Mouse (Mus musculus): ENCODE data around the gene Piezo1.
A peak's percentile ranks its signal among the peaks of the same experiment; 100 is the strongest.

Gene Piezo1

GRCm38 (mm10) chr8:122544138-122544537, 7.0 kb downstream of the Piezo1 start:
- DNase-seq, result no peak

DNA sequence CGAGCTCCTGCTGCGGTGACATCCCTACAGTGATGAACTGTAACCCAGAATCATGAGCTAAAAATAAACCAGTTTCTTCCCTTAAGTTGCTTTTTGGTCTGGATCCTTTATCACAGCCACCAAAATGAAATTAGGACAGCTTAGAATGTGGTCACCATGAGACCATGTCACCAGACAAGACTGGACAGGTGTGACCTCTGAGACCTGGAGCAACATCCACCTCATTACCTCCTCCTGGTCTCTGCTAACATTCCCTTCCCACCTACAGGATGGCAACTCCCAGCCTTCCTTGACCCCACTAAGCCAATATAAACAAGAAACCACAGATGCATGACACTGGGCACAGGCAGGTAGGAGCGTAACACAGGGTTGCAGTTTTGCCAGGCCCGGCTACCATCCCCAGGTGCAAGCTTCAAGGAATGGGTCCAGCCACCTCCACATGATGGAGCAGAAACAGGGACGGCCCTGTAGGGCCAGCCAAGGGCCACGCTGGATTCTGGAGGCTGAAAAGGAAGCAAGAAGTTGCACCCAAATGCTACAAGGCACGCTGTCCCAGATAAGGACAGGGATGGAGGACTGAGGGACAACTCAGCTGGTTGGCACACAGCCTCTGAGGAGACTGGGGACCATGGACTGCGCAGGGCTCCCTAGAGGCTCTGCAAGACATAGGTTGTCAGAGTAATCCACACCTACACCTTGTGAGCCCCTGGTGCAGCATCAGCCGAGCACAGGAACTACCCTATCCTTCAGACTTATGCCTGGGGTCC, 12.6 kb downstream of the Piezo1 start:
- DNase-seq, result no peak

GRCm38 (mm10) chr8:122537812-122538211, 13.3 kb downstream of the Piezo1 start:
- no peak for DNase-seq

GRCm38 (mm10) chr8:122537033-122537432, 14.1 kb downstream of the Piezo1 start:
- no peak for DNase-seq

DNA sequence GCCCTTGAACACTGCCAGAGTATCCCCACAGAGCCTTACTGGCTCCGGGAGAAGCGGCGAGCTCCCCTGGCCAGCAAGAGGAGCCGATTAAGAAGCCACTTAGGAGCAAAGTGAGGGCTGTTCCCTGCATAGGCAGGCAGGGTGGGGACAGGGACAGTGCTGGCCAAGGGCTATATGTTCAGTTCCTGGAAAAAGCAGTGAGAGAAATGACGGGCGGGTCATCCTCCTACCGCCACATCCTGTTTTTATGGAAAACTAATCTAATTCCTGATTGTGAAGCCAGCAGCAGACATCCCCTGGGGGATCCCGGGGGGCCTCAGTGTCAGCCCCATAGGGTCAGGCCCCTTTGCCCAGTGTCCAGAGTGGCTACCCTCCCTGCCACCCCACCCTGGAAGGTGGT, 19.8 kb downstream of the Piezo1 start:
- DNase-seq, result no peak

GRCm38 (mm10) chr8:122529159-122529558, 22.0 kb downstream of the Piezo1 start:
- no peak for DNase-seq

DNA sequence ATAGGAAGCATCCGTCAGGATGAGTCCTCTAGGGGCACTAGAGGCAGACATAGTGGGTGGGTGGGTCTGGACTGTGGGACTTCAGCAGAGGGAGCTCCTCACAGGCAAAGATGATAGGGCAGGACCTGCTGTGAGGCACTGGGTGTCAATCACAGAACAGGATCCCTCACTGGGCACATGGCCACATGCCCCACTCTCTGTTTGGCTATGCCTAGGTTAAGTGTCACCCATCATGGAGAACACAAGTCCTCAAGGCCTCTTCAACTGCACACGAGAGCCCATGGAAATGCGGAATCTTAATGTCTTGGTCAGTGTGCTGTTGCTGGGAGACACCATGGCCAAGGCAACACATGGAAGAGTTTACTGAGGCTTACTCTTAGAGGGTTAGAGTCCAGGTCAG, 23.2 kb downstream of the Piezo1 start:
- no peak for DNase-seq

GRCm38 (mm10) chr8:122526526-122527170, 24.5 kb downstream of the Piezo1 start:
- DNase-seq, result no peak

GRCm38 (mm10) chr8:122526084-122526483, 25.0 kb downstream of the Piezo1 start:
- DNase-seq, result no peak

DNA sequence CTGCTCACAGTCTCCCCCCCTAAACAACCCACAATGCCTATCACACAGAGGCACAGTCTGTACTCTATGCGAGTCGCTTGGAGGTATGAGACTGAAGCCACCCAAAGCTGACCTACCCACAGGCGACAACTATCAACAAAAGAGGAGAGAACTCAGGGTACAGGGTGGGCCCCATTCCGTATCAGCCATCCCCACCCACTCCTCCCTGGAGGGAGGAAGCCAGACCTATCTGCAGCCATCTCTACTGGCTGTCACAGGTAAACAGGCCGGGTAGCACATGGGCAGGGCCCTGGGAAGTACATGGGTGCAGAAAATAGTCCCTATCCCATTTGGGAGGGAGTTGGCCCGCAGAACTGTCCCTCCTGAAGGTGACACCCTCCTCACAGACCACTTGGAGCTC, 26.1 kb downstream of the Piezo1 start:
- no peak for DNase-seq

DNA sequence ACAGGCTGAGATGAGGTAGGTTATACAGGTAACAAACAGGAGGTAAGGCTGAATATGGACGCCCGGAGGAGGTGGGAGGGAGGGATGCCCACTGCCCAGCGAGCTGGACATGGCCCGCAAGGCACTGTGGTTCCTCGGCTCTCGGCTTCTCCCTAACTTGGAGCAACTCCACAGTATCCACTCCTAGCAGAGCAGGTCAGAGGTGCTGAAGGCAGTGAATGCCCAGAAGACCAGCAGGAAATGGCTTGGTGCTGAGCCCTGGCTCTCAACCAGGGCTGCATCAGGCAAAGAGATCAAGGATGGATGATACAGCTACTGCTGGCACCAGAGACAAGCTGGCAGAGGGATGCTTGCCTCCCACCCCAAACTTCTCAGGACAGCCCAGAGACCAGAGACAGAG, 26.6 kb downstream of the Piezo1 start:
- no peak for DNase-seq

DNA sequence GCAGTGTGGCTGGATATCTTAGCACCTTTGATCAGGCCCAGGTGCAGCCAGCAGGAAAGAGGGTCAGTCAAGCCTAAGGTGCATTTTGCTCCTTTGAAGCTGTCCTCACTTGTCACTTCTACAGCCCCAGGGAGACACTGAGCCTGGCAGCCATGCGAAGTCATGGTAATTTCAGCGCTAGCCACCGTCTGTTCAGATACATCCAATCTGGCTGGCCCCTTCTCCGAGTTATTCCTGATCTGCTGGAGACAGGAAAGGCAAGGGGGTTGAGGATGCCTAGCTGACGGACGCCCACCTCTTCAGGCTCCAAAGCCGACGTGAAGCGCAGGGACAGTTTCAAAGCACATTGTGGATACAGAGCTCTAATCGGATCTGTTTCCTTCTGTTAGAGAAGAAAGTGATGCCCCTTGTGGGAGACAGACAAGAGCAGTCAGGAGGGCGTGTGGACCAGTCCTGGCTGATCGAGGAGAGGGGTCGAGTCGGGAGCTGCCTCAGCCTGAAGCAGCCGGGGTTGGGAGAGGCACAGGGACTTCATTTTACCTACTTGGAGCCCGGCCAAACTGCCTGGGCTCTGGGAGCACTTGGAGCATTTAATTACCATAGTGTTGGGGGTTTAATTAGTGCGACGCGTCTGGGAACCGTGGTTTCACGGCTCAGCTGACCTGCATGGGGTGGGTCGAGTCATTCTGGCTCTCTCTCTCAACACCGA, 27.3 kb downstream of the Piezo1 start:
- DNase-seq, result peak; percentile 14

- DNase-seq, result no peak
These were observed 28.1 kb downstream of the Piezo1 start for GRCm38 (mm10) chr8:122522796-122523651.

GRCm38 (mm10) chr8:122520611-122521010, 30.5 kb downstream of the Piezo1 start:
- DNase-seq, result no peak

GRCm38 (mm10) chr8:122517541-122518190, 33.5 kb downstream of the Piezo1 start:
- no peak for DNase-seq

DNA sequence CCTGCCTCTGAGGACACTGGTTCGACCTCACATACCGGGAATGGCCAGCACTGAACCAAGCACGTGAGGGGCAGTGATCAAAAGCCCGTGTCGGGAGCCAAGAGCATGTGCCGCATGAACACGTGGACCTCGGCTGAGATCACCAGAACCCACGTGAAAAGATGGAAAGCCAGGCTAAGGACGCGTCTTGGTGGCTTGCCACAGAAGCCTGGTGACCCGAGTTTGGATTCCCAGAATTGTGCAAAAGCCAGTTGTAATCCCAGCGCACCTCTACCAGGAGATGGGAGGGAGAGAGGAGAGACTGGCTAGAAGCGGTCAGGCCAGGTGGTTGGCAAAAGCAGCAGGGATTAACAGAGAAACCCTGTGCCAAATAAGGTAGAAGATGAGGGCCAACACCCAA, 35.4 kb downstream of the Piezo1 start:
- no peak for DNase-seq

GRCm38 (mm10) chr8:122512392-122512791, 38.7 kb downstream of the Piezo1 start:
- DNase-seq, result no peak

- DNase-seq, result no peak
These were observed 39.6 kb downstream of the Piezo1 start for GRCm38 (mm10) chr8:122511552-122511951.

- peak; percentile 64 for DNase-seq
These were observed 50.3 kb downstream of the Piezo1 start for GRCm38 (mm10) chr8:122500856-122501255.

GRCm38 (mm10) chr8:122497912-122498311, 53.2 kb downstream of the Piezo1 start:
- DNase-seq, result no peak

GRCm38 (mm10) chr8:122497016-122497734, 54.0 kb downstream of the Piezo1 start:
- no peak for DNase-seq

DNA sequence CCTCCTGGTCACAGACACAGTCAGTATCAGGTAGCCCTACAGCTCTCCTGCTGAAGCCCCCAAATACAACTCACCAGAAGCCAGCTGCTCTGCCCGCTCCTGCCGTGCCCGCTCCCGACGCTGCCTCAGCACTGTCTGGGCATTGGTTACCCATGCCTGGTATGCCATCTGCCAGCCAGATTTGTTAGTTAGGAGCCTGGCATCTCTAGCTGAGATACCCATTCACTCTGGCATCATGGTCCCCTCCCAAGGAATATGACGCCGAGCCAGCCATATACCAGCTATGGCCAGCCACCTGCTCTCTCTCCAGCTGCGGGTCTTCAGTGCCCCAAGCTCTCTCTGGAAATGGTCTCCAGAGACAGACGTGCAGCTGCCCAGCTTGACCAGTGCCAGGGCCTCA, 62.7 kb downstream of the Piezo1 start:
- no peak for DNase-seq
